Comparison of ENCODE assay signal across 9 mouse cellular contexts in the genomic region with DNA sequence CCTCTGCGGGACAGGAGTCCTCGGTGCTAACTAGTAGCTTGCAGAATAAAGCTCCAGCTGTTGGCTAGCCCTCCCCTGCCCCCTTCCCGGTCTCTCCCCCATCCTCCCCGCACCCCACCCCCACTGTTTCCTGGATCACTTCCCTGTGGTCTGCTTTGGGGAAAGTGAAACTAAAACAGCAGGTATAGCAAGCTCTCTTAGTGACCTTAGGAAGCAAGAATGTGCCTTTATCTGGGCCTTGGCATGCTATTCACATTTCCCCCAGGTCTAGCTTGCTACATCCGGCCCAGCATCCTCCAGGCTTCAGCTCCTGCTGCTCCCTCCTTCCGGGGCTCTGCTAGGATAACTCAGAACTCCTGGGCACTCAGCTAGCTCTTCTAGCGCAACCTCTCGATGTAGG. TPM values are rescaled to one million over a fixed set of nuclear protein-coding genes. Genes with fewer than 3 reads are reported as not detected.
DNase-seq lines count a peak whose midpoint lies in the region; ATAC-seq and TF ChIP-seq lines count a peak whose summit lies in the region.
"Had no signal": no experiment of that assay in that cellular context is flagged by ENCODE, and none has a peak within 500 bp of the region (broad histone marks: within the 10 kb centered on the region; RNA-seq: fewer than 3 reads in every experiment).

No protein-coding gene starts in this region.

- no peak overlapping the region for H3K9ac ChIP-seq in neural tube, embryonic 13.5 days
- H3K9ac ChIP-seq in heart, embryonic 11.5 days (ENCODE audit: low read depth, low read length) = no peak overlapping the region
- H3K9ac ChIP-seq in stomach, postnatal 0 days (ENCODE audit: low read length) = no peak overlapping the region

- peaks cover 81% of the 10 kb centered on the region for H3K27me3 ChIP-seq in neural tube, embryonic 13.5 days
- H3K27me3 ChIP-seq in heart, embryonic 11.5 days (ENCODE audit: control insufficient read depth, insufficient read depth, low read length) = peaks cover 9% of the 10 kb centered on the region; the same call in 1 of the 2 replicates
- H3K27me3 ChIP-seq in limb, embryonic 10.5 days (ENCODE audit: low read depth, poor library complexity, severe bottlenecking) = peaks cover 87% of the 10 kb centered on the region
- H3K27me3 ChIP-seq in stomach, postnatal 0 days (ENCODE audit: control insufficient read depth, insufficient read depth, low read length) = no peaks in the 10 kb centered on the region; the same call in 1 of the 2 replicates
- no peaks in the 10 kb centered on the region for H3K27me3 ChIP-seq in cerebellum, adult 2 months (ENCODE audit: control insufficient read depth, insufficient read depth, low read length)

- H3K9me3 ChIP-seq in neural tube, embryonic 13.5 days = no peaks in the 10 kb centered on the region
- H3K9me3 ChIP-seq in heart, embryonic 11.5 days (replicated peaks; ENCODE audit: control insufficient read depth, low read length) = no peaks in the 10 kb centered on the region
- H3K9me3 ChIP-seq in limb, embryonic 10.5 days (replicated peaks) = no peaks in the 10 kb centered on the region
- H3K9me3 ChIP-seq in stomach, postnatal 0 days (ENCODE audit: control insufficient read depth, low read length) = no peaks in the 10 kb centered on the region

- peaks cover 21% of the 10 kb centered on the region for H3K4me1 ChIP-seq in neural tube, embryonic 13.5 days (replicated peaks)
- H3K4me1 ChIP-seq in heart, embryonic 11.5 days (ENCODE audit: control insufficient read depth, insufficient read depth, low read length) = peaks cover 18% of the 10 kb centered on the region
- H3K4me1 ChIP-seq in limb, embryonic 10.5 days = peaks cover 18% of the 10 kb centered on the region
- H3K4me1 ChIP-seq in stomach, postnatal 0 days (replicated peaks; ENCODE audit: control insufficient read depth, insufficient read depth) = 0 out of 2 replicates have a peak, but pooled peaks cover 2% of the 10 kb centered on the region
- H3K4me1 ChIP-seq in cerebellum, adult 2 months (ENCODE audit: control insufficient read depth, insufficient read depth, low read length) = no peaks in the 10 kb centered on the region

- DNase-seq in neural tube, embryonic 10.5 days (ENCODE audit: extremely low spot score, low spot score) = no peak
- peak; percentile 39 for DNase-seq in limb, embryonic 10.5 days (ENCODE audit: low spot score)
- peak; percentile 26 for DNase-seq in stomach, postnatal 0 days (ENCODE audit: low spot score)
- DNase-seq in thymus, postnatal 0 days (ENCODE audit: low spot score) = no peak
- DNase-seq in cerebellum, adult 2 months = no peak
- no peak for DNase-seq in left cerebral cortex, postnatal 4 days
- DNase-seq: thymus, postnatal 14 days had no signal

- TF ChIP-seq POLR2A in cerebellum, adult 2 months (IDR thresholded peaks at IDR 0.05; ENCODE audit: borderline replicate concordance, insufficient read depth, low read length) = no peak

- H3K27ac ChIP-seq in neural tube, embryonic 13.5 days (replicated peaks) = no peak overlapping the region
- no peak overlapping the region for H3K27ac ChIP-seq in heart, embryonic 11.5 days (ENCODE audit: low read depth, low read length)
- peak overlapping the region; percentile 39; the same call in 1 of the 2 replicates for H3K27ac ChIP-seq in limb, embryonic 10.5 days
- no peak overlapping the region for H3K27ac ChIP-seq in stomach, postnatal 0 days (replicated peaks)
- no peak overlapping the region for H3K27ac ChIP-seq in cerebellum, adult 2 months (ENCODE audit: insufficient read depth, low read length)

- no peak for TF ChIP-seq CTCF in stomach, postnatal 0 days (IDR thresholded peaks at IDR 0.05; ENCODE audit: low read depth)
- no peak for TF ChIP-seq CTCF in cerebellum, adult 2 months (IDR thresholded peaks at IDR 0.05; ENCODE audit: borderline replicate concordance, insufficient read depth, low read depth, low read length)

- H3K36me3 ChIP-seq in neural tube, embryonic 13.5 days = no peaks in the 10 kb centered on the region
- H3K36me3 ChIP-seq in heart, embryonic 11.5 days (ENCODE audit: control insufficient read depth, insufficient read depth, low read length) = no peaks in the 10 kb centered on the region
- H3K36me3 ChIP-seq in limb, embryonic 10.5 days = no peaks in the 10 kb centered on the region
- no peaks in the 10 kb centered on the region for H3K36me3 ChIP-seq in stomach, postnatal 0 days (ENCODE audit: control insufficient read depth, insufficient read depth, low read length)

- TF ChIP-seq EP300 in stomach, postnatal 0 days (optimal IDR thresholded peaks at IDR 0.05) = no peak

- WGBS in neural tube, embryonic 13.5 days = 31% methylated on average over 8 of the region's 8 CpGs
- 9% methylated on average over 8 of the region's 8 CpGs for WGBS in heart, embryonic 11.5 days (ENCODE audit: insufficient replicate concordance)
- 18% methylated on average over 8 of the region's 8 CpGs for WGBS in limb, embryonic 10.5 days
- 14% methylated on average over 8 of the region's 8 CpGs for WGBS in stomach, postnatal 0 days
- 33% methylated on average over 8 of the region's 8 CpGs for WGBS in cerebellum, adult 2 months

- 0 out of 2 replicates have a peak overlapping the region, but pooled peaks have one; percentile 4 for H3K4me2 ChIP-seq in neural tube, embryonic 13.5 days
- H3K4me2 ChIP-seq in heart, embryonic 11.5 days = peak overlapping the region; percentile 44
- peak overlapping the region; percentile 36 for H3K4me2 ChIP-seq in stomach, postnatal 0 days (replicated peaks; ENCODE audit: low read depth)

- no peak for ATAC-seq in neural tube, embryonic 13.5 days (ENCODE audit: low read depth)
- ATAC-seq in heart, embryonic 11.5 days (replicated peaks; ENCODE audit: insufficient number of reproducible peaks, low FRiP score, low TSS enrichment) = no peak
- peak; percentile 48; the same call in 1 of the 2 replicates for ATAC-seq in stomach, postnatal 0 days (ENCODE audit: low FRiP score, low TSS enrichment)

- no peak overlapping the region for H3K4me3 ChIP-seq in neural tube, embryonic 13.5 days
- H3K4me3 ChIP-seq in heart, embryonic 11.5 days (ENCODE audit: low read depth, low read length) = no peak overlapping the region
- H3K4me3 ChIP-seq in limb, embryonic 10.5 days = peak overlapping the region; percentile 24
- H3K4me3 ChIP-seq in stomach, postnatal 0 days (ENCODE audit: low read depth, low read length) = no peak overlapping the region
- H3K4me3 ChIP-seq in cerebellum, adult 2 months (replicated peaks; ENCODE audit: insufficient read depth, low read depth, low read length) = no peak overlapping the region

- intact Hi-C loops in left cerebral cortex, postnatal 4 days (cut with DNase I) = no loop called here

RNA-seq across cellular contexts. Expression of gene Pou3f1, which starts 10.0 kb away (rescaled TPM):
- polyA plus RNA-seq in neural tube, embryonic 13.5 days (2015; fragmentation: Nextera tagmentation; extraction: Ambion mirVana) = 8.0 and 8.7 TPM in 2 replicates
- polyA plus RNA-seq in heart, embryonic 11.5 days (2014; fragmentation: Nextera tagmentation; extraction: Ambion mirVana) = 0.21 and 0.24 TPM in 2 replicates
- polyA plus RNA-seq in limb, embryonic 10.5 days (2016; fragmentation: Nextera tagmentation; extraction: Ambion mirVana) = 0.04 and 0.13 TPM in 2 replicates
- 0.13 TPM in 2 replicates for polyA plus RNA-seq in stomach, postnatal 0 days (2015; fragmentation: Nextera tagmentation; extraction: Ambion mirVana)
- 0.12 and 0.18 TPM in 2 replicates for polyA plus RNA-seq in thymus, postnatal 0 days (2015; fragmentation: Nextera tagmentation; extraction: Ambion mirVana)
- polyA plus RNA-seq in cerebellum, adult 2 months (2012; rRNA removed) = 2.3 and 3.3 TPM in 2 replicates
- total RNA-seq in left cerebral cortex, postnatal 4 days (2021) = 10 to 100 TPM; 42.4 to 52.0 TPM

RNA-seq across cellular contexts. Expression of gene 3100002H09Rik, which starts 36.0 kb away (rescaled TPM):
- polyA plus RNA-seq in neural tube, embryonic 13.5 days (2015; fragmentation: Nextera tagmentation; extraction: Ambion mirVana) = 0.47 and 0.68 TPM in 2 replicates
- polyA plus RNA-seq in heart, embryonic 11.5 days (2014; fragmentation: Nextera tagmentation; extraction: Ambion mirVana) = not detected in 2 replicates
- not detected in 2 replicates for polyA plus RNA-seq in limb, embryonic 10.5 days (2016; fragmentation: Nextera tagmentation; extraction: Ambion mirVana)
- polyA plus RNA-seq in stomach, postnatal 0 days (2015; fragmentation: Nextera tagmentation; extraction: Ambion mirVana) = not detected in 2 replicates
- polyA plus RNA-seq in thymus, postnatal 0 days (2015; fragmentation: Nextera tagmentation; extraction: Ambion mirVana) = not detected in 2 replicates
- polyA plus RNA-seq in cerebellum, adult 2 months (2012; rRNA removed) = not detected in 2 replicates
- 1 to 10 TPM in 1 of 2 experiments, under 1 TPM in 1; 0.99 to 1.5 TPM for total RNA-seq in left cerebral cortex, postnatal 4 days (2021)

RNA-seq across cellular contexts. Expression of gene Utp11, which starts 46.8 kb away (rescaled TPM):
- 49.2 and 54.2 TPM in 2 replicates for polyA plus RNA-seq in neural tube, embryonic 13.5 days (2015; fragmentation: Nextera tagmentation; extraction: Ambion mirVana)
- polyA plus RNA-seq in heart, embryonic 11.5 days (2014; fragmentation: Nextera tagmentation; extraction: Ambion mirVana) = 57.1 and 60.7 TPM in 2 replicates
- 73.9 and 77.2 TPM in 2 replicates for polyA plus RNA-seq in limb, embryonic 10.5 days (2016; fragmentation: Nextera tagmentation; extraction: Ambion mirVana)
- polyA plus RNA-seq in stomach, postnatal 0 days (2015; fragmentation: Nextera tagmentation; extraction: Ambion mirVana) = 105 TPM in 2 replicates
- polyA plus RNA-seq in thymus, postnatal 0 days (2015; fragmentation: Nextera tagmentation; extraction: Ambion mirVana) = 76.4 and 76.7 TPM in 2 replicates
- 19.2 and 19.4 TPM in 2 replicates for polyA plus RNA-seq in cerebellum, adult 2 months (2012; rRNA removed)
- total RNA-seq in left cerebral cortex, postnatal 4 days (2021) = 10 to 100 TPM; 16.5 to 20.2 TPM

RNA-seq across cellular contexts. Expression of gene Fhl3, which starts 53.9 kb away (rescaled TPM):
- polyA plus RNA-seq in neural tube, embryonic 13.5 days (2015; fragmentation: Nextera tagmentation; extraction: Ambion mirVana) = 2.6 and 2.9 TPM in 2 replicates
- 6.3 and 6.4 TPM in 2 replicates for polyA plus RNA-seq in heart, embryonic 11.5 days (2014; fragmentation: Nextera tagmentation; extraction: Ambion mirVana)
- polyA plus RNA-seq in limb, embryonic 10.5 days (2016; fragmentation: Nextera tagmentation; extraction: Ambion mirVana) = 7.7 and 10.1 TPM in 2 replicates
- polyA plus RNA-seq in stomach, postnatal 0 days (2015; fragmentation: Nextera tagmentation; extraction: Ambion mirVana) = 7.4 and 9.0 TPM in 2 replicates
- 9.4 and 10.2 TPM in 2 replicates for polyA plus RNA-seq in thymus, postnatal 0 days (2015; fragmentation: Nextera tagmentation; extraction: Ambion mirVana)
- polyA plus RNA-seq in cerebellum, adult 2 months (2012; rRNA removed) = 1.4 and 1.6 TPM in 2 replicates
- total RNA-seq in left cerebral cortex, postnatal 4 days (2021) = 1 to 10 TPM; 4.3 to 4.9 TPM

Comparison
In these comparisons a context has a peak if more than half of its experiments do, and no peak if none do; other contexts are left out.
1. DNase-seq: peak in limb, embryonic 10.5 days (single experiment) and stomach, postnatal 0 days (single experiment); none in neural tube, embryonic 10.5 days (single experiment), thymus, postnatal 0 days (single experiment), cerebellum, adult 2 months (0 of 2) and left cerebral cortex, postnatal 4 days (single experiment).
2. Peak in every context shown above with its lines, with median percentiles within 50 percentile points of each other: H3K4me2 ChIP-seq.